ENCODE assay signal across 16 mouse cellular contexts in the genomic region with DNA sequence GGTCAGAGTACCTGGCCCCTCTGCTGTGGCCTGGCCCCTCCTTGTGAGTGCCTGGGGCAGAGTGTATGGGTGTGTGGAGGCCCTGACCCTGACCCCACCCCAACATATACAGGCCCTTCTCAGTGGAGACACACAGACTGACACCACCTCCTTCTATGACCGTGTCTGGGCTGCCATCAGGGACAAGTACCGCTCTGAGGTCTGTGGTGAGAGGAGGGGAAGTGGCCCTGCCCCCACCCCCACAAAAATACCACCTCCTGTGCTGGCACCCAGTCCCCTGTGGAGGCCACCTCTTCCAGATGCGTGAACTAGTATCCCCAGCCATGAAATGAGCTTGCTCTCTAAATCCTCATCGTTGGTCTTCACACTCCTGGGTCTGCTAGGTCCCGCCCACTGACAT. TPM values are rescaled to one million over a fixed set of nuclear protein-coding genes. Genes with fewer than 3 reads are reported as not detected.
DNase-seq lines count a peak whose midpoint lies in the region; ATAC-seq and TF ChIP-seq lines count a peak whose summit lies in the region.
"Had no signal": no experiment of that assay in that cellular context is flagged by ENCODE, and none has a peak within 500 bp of the region (broad histone marks: within the 10 kb centered on the region; RNA-seq: fewer than 3 reads in every experiment).

No protein-coding gene starts in this region.

- no peak for TF ChIP-seq CTCF in gastrocnemius, adult 2 months (IDR thresholded peaks at IDR 0.05)
- no peak for TF ChIP-seq CTCF in midbrain, postnatal 0 days (IDR thresholded peaks at IDR 0.05)

- peak; percentile 10 for DNase-seq in gastrocnemius, adult 2 months
- no peak for DNase-seq in gastrocnemius, postnatal 25 days
- DNase-seq in midbrain, embryonic 11.5 days (ENCODE audit: low spot score, missing footprints) = peak; percentile 75
- no peak for DNase-seq in midbrain, postnatal 0 days (ENCODE audit: low spot score)
- DNase-seq in right cerebral cortex, adult 18-20 months = no peak
- DNase-seq: adrenal gland, postnatal 14 days; cerebellum, postnatal 25 days; heart, adult 11 months; heart, postnatal 14 days; kidney, adult 9 months; lung, adult 2 months had no signal

- H3K4me1 ChIP-seq in midbrain, embryonic 11.5 days (ENCODE audit: control insufficient read depth, insufficient read depth, low read length) = no peaks in the 10 kb centered on the region
- no peaks in the 10 kb centered on the region for H3K4me1 ChIP-seq in midbrain, postnatal 0 days (ENCODE audit: insufficient read depth, low read length)
- H3K4me1 ChIP-seq in hindbrain, embryonic 13.5 days (replicated peaks) = peaks cover 25% of the 10 kb centered on the region
- peaks cover 3% of the 10 kb centered on the region for H3K4me1 ChIP-seq in midbrain, embryonic 15.5 days

- H3K27me3 ChIP-seq in midbrain, embryonic 11.5 days (ENCODE audit: control insufficient read depth, insufficient read depth, low read length) = no peaks in the 10 kb centered on the region
- no peaks in the 10 kb centered on the region for H3K27me3 ChIP-seq in midbrain, postnatal 0 days (ENCODE audit: insufficient read depth, low read length)
- no peaks in the 10 kb centered on the region for H3K27me3 ChIP-seq in hindbrain, embryonic 13.5 days
- H3K27me3 ChIP-seq in midbrain, embryonic 15.5 days (replicated peaks) = no peaks in the 10 kb centered on the region
- H3K27me3 ChIP-seq: embryonic facial prominence, embryonic 13.5 days had no signal

- H3K4me3 ChIP-seq in gastrocnemius, adult 2 months = no peak overlapping the region
- H3K4me3 ChIP-seq in midbrain, embryonic 11.5 days (ENCODE audit: low read depth, low read length) = no peak overlapping the region
- H3K4me3 ChIP-seq in midbrain, postnatal 0 days (ENCODE audit: low read depth, low read length) = no peak overlapping the region
- no peak overlapping the region for H3K4me3 ChIP-seq in hindbrain, embryonic 13.5 days
- no peak overlapping the region for H3K4me3 ChIP-seq in midbrain, embryonic 15.5 days
- H3K4me3 ChIP-seq: embryonic facial prominence, embryonic 13.5 days had no signal

- H3K27ac ChIP-seq in gastrocnemius, adult 2 months = no peak overlapping the region
- H3K27ac ChIP-seq in midbrain, embryonic 11.5 days (ENCODE audit: low read depth, low read length) = no peak overlapping the region
- H3K27ac ChIP-seq in midbrain, postnatal 0 days (ENCODE audit: low read depth, low read length) = no peak overlapping the region
- H3K27ac ChIP-seq in hindbrain, embryonic 13.5 days = peak overlapping the region; percentile 35; the same call in 1 of the 2 replicates
- H3K27ac ChIP-seq in midbrain, embryonic 15.5 days = no peak overlapping the region
- H3K27ac ChIP-seq: embryonic facial prominence, embryonic 13.5 days had no signal

- H3K9me3 ChIP-seq in midbrain, embryonic 11.5 days (ENCODE audit: control insufficient read depth, low read length) = no peaks in the 10 kb centered on the region
- H3K9me3 ChIP-seq in midbrain, postnatal 0 days (ENCODE audit: low read length) = no peaks in the 10 kb centered on the region
- no peaks in the 10 kb centered on the region for H3K9me3 ChIP-seq in hindbrain, embryonic 13.5 days
- no peaks in the 10 kb centered on the region for H3K9me3 ChIP-seq in midbrain, embryonic 15.5 days
- H3K9me3 ChIP-seq: embryonic facial prominence, embryonic 13.5 days; G1E had no signal

- intact Hi-C loops in gastrocnemius, adult 2 months (cut with DNase I) = no loop called here

- no peak for ATAC-seq in midbrain, embryonic 11.5 days (ENCODE audit: low FRiP score)
- ATAC-seq in midbrain, postnatal 0 days (ENCODE audit: low FRiP score) = no peak
- 0 out of 2 replicates have a peak, but pooled peaks have one; percentile 3 for ATAC-seq in hindbrain, embryonic 13.5 days (ENCODE audit: low FRiP score)
- ATAC-seq in midbrain, embryonic 15.5 days (replicated peaks) = peak; percentile 15; the same call in 1 of the 2 replicates

- H3K9ac ChIP-seq in midbrain, embryonic 11.5 days (ENCODE audit: low read length) = no peak overlapping the region
- no peak overlapping the region for H3K9ac ChIP-seq in midbrain, postnatal 0 days (replicated peaks; ENCODE audit: low read length, poor library complexity, severe bottlenecking)
- H3K9ac ChIP-seq in hindbrain, embryonic 13.5 days = no peak overlapping the region
- H3K9ac ChIP-seq in midbrain, embryonic 15.5 days = no peak overlapping the region
- H3K9ac ChIP-seq: embryonic facial prominence, embryonic 13.5 days had no signal

- 84% methylated on average over 5 of the region's 5 CpGs for WGBS in midbrain, embryonic 11.5 days
- WGBS in midbrain, postnatal 0 days = 86% methylated on average over 5 of the region's 5 CpGs
- WGBS in hindbrain, embryonic 13.5 days = 83% methylated on average over 5 of the region's 5 CpGs
- WGBS in midbrain, embryonic 15.5 days = 92% methylated on average over 5 of the region's 5 CpGs

- H3K4me2 ChIP-seq in midbrain, embryonic 11.5 days = no peak overlapping the region
- no peak overlapping the region for H3K4me2 ChIP-seq in midbrain, postnatal 0 days (ENCODE audit: low read depth, low read length, poor library complexity, severe bottlenecking)
- no peak overlapping the region for H3K4me2 ChIP-seq in hindbrain, embryonic 13.5 days
- no peak overlapping the region for H3K4me2 ChIP-seq in midbrain, embryonic 15.5 days
- H3K4me2 ChIP-seq: embryonic facial prominence, embryonic 13.5 days had no signal

- peaks cover 39% of the 10 kb centered on the region for H3K36me3 ChIP-seq in midbrain, embryonic 11.5 days (ENCODE audit: control insufficient read depth, insufficient read depth, low read length)
- H3K36me3 ChIP-seq in midbrain, postnatal 0 days (ENCODE audit: insufficient read depth, low read length) = peaks cover 85% of the 10 kb centered on the region
- H3K36me3 ChIP-seq in hindbrain, embryonic 13.5 days = peaks cover 92% of the 10 kb centered on the region
- H3K36me3 ChIP-seq in midbrain, embryonic 15.5 days (replicated peaks) = peaks cover 36% of the 10 kb centered on the region

RNA-seq across cellular contexts. Expression of a gene that starts 8.4 kb away (rescaled TPM):
- 10 to 100 TPM; 27.8 to 32.6 TPM for total RNA-seq in gastrocnemius, adult 2 months (2021)
- 10 to 100 TPM; 24.1 to 35.3 TPM for total RNA-seq in gastrocnemius, postnatal 25 days (2021)
- polyA plus RNA-seq in midbrain, embryonic 11.5 days (2014; fragmentation: Nextera tagmentation; extraction: Ambion mirVana) = 85.5 and 86.9 TPM in 2 replicates
- total RNA-seq in midbrain, postnatal 0 days (2014; rRNA removed) = 71.9 and 85.8 TPM in 2 replicates
- polyA plus RNA-seq in midbrain, postnatal 0 days (2015; fragmentation: Nextera tagmentation; extraction: Ambion mirVana) = 62.8 and 64.9 TPM in 2 replicates
- polyA plus RNA-seq in hindbrain, embryonic 13.5 days (2015; fragmentation: Nextera tagmentation; extraction: Ambion mirVana) = 99.3 and 101 TPM in 2 replicates
- polyA plus RNA-seq in midbrain, embryonic 15.5 days (2015; fragmentation: Nextera tagmentation; extraction: Ambion mirVana) = 94.6 and 103 TPM in 2 replicates

RNA-seq across cellular contexts. Expression of a gene that starts 8.6 kb away (rescaled TPM):
- not detected for total RNA-seq in gastrocnemius, adult 2 months (2021)
- not detected for total RNA-seq in gastrocnemius, postnatal 25 days (2021)
- polyA plus RNA-seq in midbrain, embryonic 11.5 days (2014; fragmentation: Nextera tagmentation; extraction: Ambion mirVana) = 4.7 and 6.3 TPM in 2 replicates
- 4.3 and 5.8 TPM in 2 replicates for total RNA-seq in midbrain, postnatal 0 days (2014; rRNA removed)
- polyA plus RNA-seq in midbrain, postnatal 0 days (2015; fragmentation: Nextera tagmentation; extraction: Ambion mirVana) = 5.0 and 5.1 TPM in 2 replicates
- 4.1 and 4.4 TPM in 2 replicates for polyA plus RNA-seq in hindbrain, embryonic 13.5 days (2015; fragmentation: Nextera tagmentation; extraction: Ambion mirVana)
- polyA plus RNA-seq in midbrain, embryonic 15.5 days (2015; fragmentation: Nextera tagmentation; extraction: Ambion mirVana) = 4.8 and 6.4 TPM in 2 replicates
- total RNA-seq: megakaryocyte, adult 5-6 weeks had no signal

RNA-seq across cellular contexts. Expression of a gene that starts 21.8 kb away (rescaled TPM):
- under 1 TPM; 0.28 to 0.69 TPM for total RNA-seq in gastrocnemius, adult 2 months (2021)
- under 1 TPM; 0.33 to 0.83 TPM for total RNA-seq in gastrocnemius, postnatal 25 days (2021)
- polyA plus RNA-seq in midbrain, embryonic 11.5 days (2014; fragmentation: Nextera tagmentation; extraction: Ambion mirVana) = 0.97 and 2.2 TPM in 2 replicates
- 0.76 and 2.8 TPM in 2 replicates for total RNA-seq in midbrain, postnatal 0 days (2014; rRNA removed)
- polyA plus RNA-seq in midbrain, postnatal 0 days (2015; fragmentation: Nextera tagmentation; extraction: Ambion mirVana) = 0.85 and 1.1 TPM in 2 replicates
- 1.1 TPM in 2 replicates for polyA plus RNA-seq in hindbrain, embryonic 13.5 days (2015; fragmentation: Nextera tagmentation; extraction: Ambion mirVana)
- polyA plus RNA-seq in midbrain, embryonic 15.5 days (2015; fragmentation: Nextera tagmentation; extraction: Ambion mirVana) = 1.1 and 1.8 TPM in 2 replicates
- total RNA-seq: megakaryocyte, adult 5-6 weeks had no signal
- polyA plus RNA-seq: G1E had no signal

RNA-seq across cellular contexts. Expression of a gene that starts 40.8 kb away (rescaled TPM):
- total RNA-seq in gastrocnemius, adult 2 months (2021) = not detected
- total RNA-seq in gastrocnemius, postnatal 25 days (2021) = under 1 TPM in 1 of 2 experiments, not detected in 1; 0.11 TPM
- 49.8 and 53.9 TPM in 2 replicates for polyA plus RNA-seq in midbrain, embryonic 11.5 days (2014; fragmentation: Nextera tagmentation; extraction: Ambion mirVana)
- total RNA-seq in midbrain, postnatal 0 days (2014; rRNA removed) = 215 and 239 TPM in 2 replicates
- 75.2 and 78.7 TPM in 2 replicates for polyA plus RNA-seq in midbrain, postnatal 0 days (2015; fragmentation: Nextera tagmentation; extraction: Ambion mirVana)
- 80.6 and 81.7 TPM in 2 replicates for polyA plus RNA-seq in hindbrain, embryonic 13.5 days (2015; fragmentation: Nextera tagmentation; extraction: Ambion mirVana)
- 110 and 113 TPM in 2 replicates for polyA plus RNA-seq in midbrain, embryonic 15.5 days (2015; fragmentation: Nextera tagmentation; extraction: Ambion mirVana)
- total RNA-seq: megakaryocyte, adult 5-6 weeks had no signal

RNA-seq across cellular contexts. Expression of a gene that starts 47.7 kb away (rescaled TPM):
- total RNA-seq in gastrocnemius, adult 2 months (2021) = under 1 TPM; 0.23 to 0.25 TPM
- under 1 TPM; 0.20 to 0.59 TPM for total RNA-seq in gastrocnemius, postnatal 25 days (2021)
- 3.4 and 5.2 TPM in 2 replicates for polyA plus RNA-seq in midbrain, embryonic 11.5 days (2014; fragmentation: Nextera tagmentation; extraction: Ambion mirVana)
- total RNA-seq in midbrain, postnatal 0 days (2014; rRNA removed) = 2.7 TPM in 1 of 2 replicates, not detected in the other
- 1.7 and 1.9 TPM in 2 replicates for polyA plus RNA-seq in midbrain, postnatal 0 days (2015; fragmentation: Nextera tagmentation; extraction: Ambion mirVana)
- polyA plus RNA-seq in hindbrain, embryonic 13.5 days (2015; fragmentation: Nextera tagmentation; extraction: Ambion mirVana) = 1.9 and 2.2 TPM in 2 replicates
- 1.6 and 1.9 TPM in 2 replicates for polyA plus RNA-seq in midbrain, embryonic 15.5 days (2015; fragmentation: Nextera tagmentation; extraction: Ambion mirVana)

Comparison
In these comparisons a context has a peak if more than half of its experiments do, and no peak if none do; other contexts are left out.
1. DNase-seq: peak in gastrocnemius, adult 2 months (single experiment) and midbrain, embryonic 11.5 days (single experiment); none in gastrocnemius, postnatal 25 days (single experiment), midbrain, postnatal 0 days (single experiment) and right cerebral cortex, adult 18-20 months (single experiment).
2. ATAC-seq: peak in hindbrain, embryonic 13.5 days (single experiment) and midbrain, embryonic 15.5 days (single experiment); none in midbrain, embryonic 11.5 days (single experiment) and midbrain, postnatal 0 days (single experiment).